Mouse (Mus musculus): ENCODE results near the gene Tm4sf5. TPM values are rescaled to one million over a fixed set of nuclear protein-coding genes. Genes with fewer than 3 reads are reported as not detected.
"Not testable (repeated sequence)": the region's sequence is repeated elsewhere in the genome, so short reads cannot be mapped to it uniquely, and the experiment has no call there.

The Tm4sf5 gene
- total RNA-seq, 1 experiment: 4.6 TPM

DNA sequence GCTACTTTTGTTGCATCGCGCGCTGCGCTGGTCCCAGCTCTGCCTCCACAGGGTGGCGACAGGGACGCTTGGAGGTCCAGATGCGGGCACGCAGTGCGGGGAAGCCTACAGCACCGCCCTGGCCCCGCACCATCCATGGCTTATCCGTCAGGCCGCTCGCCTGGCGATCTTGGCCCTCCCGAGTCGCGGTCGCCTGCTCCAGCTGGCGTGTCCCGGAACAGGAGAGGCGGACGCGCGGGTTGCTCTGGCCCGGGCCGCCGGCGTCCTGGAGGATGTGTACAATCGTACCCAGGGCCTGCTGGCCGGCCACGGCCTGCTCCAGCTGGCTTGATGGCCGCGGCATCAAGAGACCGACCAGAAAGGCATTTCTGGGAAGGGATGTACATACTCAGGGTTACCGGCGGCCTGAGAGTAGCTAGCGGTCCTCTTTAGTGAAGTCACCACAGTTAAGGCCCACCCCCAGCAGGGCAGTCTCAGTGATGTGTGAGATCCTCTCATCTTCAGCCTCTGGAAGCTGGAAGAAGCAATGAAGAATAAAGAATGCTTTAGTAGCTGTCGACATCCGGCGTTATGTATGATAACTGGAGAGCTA, 15.2 kb downstream of the Tm4sf5 start:
- TF ChIP-seq ZNF384 (IDR thresholded peaks at IDR 0.05; ENCODE audit: low read depth, low read length) (no peak), HCFC1 (IDR thresholded peaks at IDR 0.05; ENCODE audit: borderline replicate concordance, insufficient read depth, low read length) (no peak), MAFK (IDR thresholded peaks at IDR 0.05; ENCODE audit: insufficient read depth, low read depth, low read length) (no peak), CHD2 (IDR thresholded peaks at IDR 0.05; ENCODE audit: low read depth, low read length) (no peak), ZC3H11A (IDR thresholded peaks at IDR 0.05; ENCODE audit: borderline replicate concordance, low read depth, low read length) (no peak)
- no peak overlapping the region for H3K27ac ChIP-seq (ENCODE audit: insufficient read depth, low read depth, low read length, poor library complexity, severe bottlenecking)
- DNase-seq (ENCODE audit: low read depth, low spot score): no peak
- peak overlapping the region; percentile 55 to 61 for H3K4me3 ChIP-seq (ENCODE audit: insufficient read depth in 1 of 2, low read depth in 1 of 2, low read length in 2 of 2, poor library complexity in 1 of 2, severe bottlenecking in 1 of 2)
- in situ Hi-C loops (cut with MboI; ENCODE audit: low sequenced_read_pairs in 2 of 2, unreplicated experiment in 2 of 2): no loop called here
- H3K9me3 ChIP-seq (ENCODE audit: control insufficient read depth, insufficient read depth, low read depth, low read length): no peaks in the 10 kb centered on the region
- peak overlapping the region; percentile 58 for H3K9ac ChIP-seq (ENCODE audit: insufficient read depth, low read depth, low read length, poor library complexity, severe bottlenecking)
- no peaks in the 10 kb centered on the region for H3K36me3 ChIP-seq (ENCODE audit: control insufficient read depth, insufficient read depth, low read length, poor library complexity, severe bottlenecking)
- peaks cover 0 to 4% of the 10 kb centered on the region in 2 experiments; a peak in 1 of 4 replicates for H3K4me1 ChIP-seq (ENCODE audit: control insufficient read depth in 2 of 2, insufficient read depth in 2 of 2, low read length in 2 of 2, poor library complexity in 1 of 2)

DNA sequence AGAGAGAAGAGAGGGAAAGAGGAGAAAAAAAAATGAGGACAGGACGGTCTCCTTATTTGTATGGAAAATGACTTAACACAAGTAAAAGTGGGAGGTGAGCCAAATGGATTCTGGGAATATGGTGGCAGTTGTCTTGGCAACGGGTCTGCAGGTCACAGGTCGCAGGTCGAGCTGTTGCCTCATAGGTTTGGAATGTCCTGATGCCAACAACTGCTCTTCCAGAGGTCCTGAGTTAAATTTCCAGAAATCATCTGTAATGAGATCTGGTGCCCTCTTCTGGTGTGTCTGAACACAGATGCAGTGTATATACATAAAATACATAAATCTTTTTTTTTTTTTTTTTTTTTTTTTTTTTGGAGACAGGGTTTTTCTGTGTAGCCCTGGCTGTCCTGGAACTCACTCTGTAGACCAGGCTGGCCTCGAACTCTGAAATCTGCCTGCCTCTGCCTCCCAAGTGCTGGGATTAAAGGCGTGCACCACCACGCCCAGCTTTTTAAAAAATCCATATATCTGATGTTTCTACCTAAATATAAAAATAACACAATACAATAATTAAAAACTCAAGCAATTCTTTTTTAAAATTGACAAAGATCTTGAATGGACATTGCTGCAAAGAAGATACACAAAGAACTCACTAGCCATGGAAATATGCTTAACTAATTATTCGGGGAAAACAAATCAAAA, 18.4 kb downstream of the Tm4sf5 start:
- in situ Hi-C loops (cut with MboI; ENCODE audit: low sequenced_read_pairs in 2 of 2, unreplicated experiment in 2 of 2); DNase-seq (ENCODE audit: low read depth, low spot score); H3K4me1 ChIP-seq (ENCODE audit: control insufficient read depth in 2 of 2, insufficient read depth in 2 of 2, low read length in 2 of 2, poor library complexity in 1 of 2); H3K27ac ChIP-seq (ENCODE audit: insufficient read depth, low read depth, low read length, poor library complexity, severe bottlenecking); H3K9me3 ChIP-seq (ENCODE audit: control insufficient read depth, insufficient read depth, low read depth, low read length); H3K9ac ChIP-seq (ENCODE audit: insufficient read depth, low read depth, low read length, poor library complexity, severe bottlenecking); H3K4me3 ChIP-seq (ENCODE audit: insufficient read depth in 1 of 2, low read depth in 1 of 2, low read length in 2 of 2, poor library complexity in 1 of 2, severe bottlenecking in 1 of 2): not testable (repeated sequence)
- H3K36me3 ChIP-seq (ENCODE audit: control insufficient read depth, insufficient read depth, low read length, poor library complexity, severe bottlenecking): peaks cover 20% of the 10 kb centered on the region
- peak; percentile 55; the same call in 1 of the 2 replicates for TF ChIP-seq ZNF384 (IDR thresholded peaks at IDR 0.05; ENCODE audit: low read depth, low read length)

DNA sequence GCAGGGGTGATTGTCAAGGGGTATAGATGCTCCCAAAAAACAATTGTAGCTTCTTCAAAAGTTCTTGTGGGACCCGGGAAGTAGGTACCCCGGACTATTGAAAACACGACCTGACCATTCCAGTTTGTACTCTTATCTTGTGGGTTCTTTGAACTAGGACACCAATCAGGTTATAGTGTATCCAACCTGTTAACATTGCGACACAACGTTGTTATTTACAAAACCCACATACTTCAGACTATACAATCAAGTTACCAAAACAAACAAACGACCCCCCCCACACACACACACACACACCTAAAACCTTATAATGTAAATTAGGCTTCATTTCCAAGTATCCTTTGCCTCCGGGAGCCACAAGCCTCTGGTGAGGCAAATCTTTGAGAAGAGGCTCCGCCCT, 19.7 kb downstream of the Tm4sf5 start:
- Histone ChIP-seq H3K27ac (ENCODE audit: insufficient read depth, low read depth, low read length, poor library complexity, severe bottlenecking) (no peak overlapping the region), H3K9me3 (ENCODE audit: control insufficient read depth, insufficient read depth, low read depth, low read length) (no peaks in the 10 kb centered on the region), H3K36me3 (ENCODE audit: control insufficient read depth, insufficient read depth, low read length, poor library complexity, severe bottlenecking) (peaks cover 20% of the 10 kb centered on the region), H3K4me3 (ENCODE audit: insufficient read depth in 1 of 2, low read depth in 1 of 2, low read length in 2 of 2, poor library complexity in 1 of 2, severe bottlenecking in 1 of 2) (peak overlapping the region; percentile 38 to 89; a peak in 3 of 4 replicates), H3K4me1 (ENCODE audit: control insufficient read depth in 2 of 2, insufficient read depth in 2 of 2, low read length in 2 of 2, poor library complexity in 1 of 2) (peaks cover 0 to 7% of the 10 kb centered on the region in 2 experiments; a peak in 2 of 4 replicates), H3K9ac (ENCODE audit: insufficient read depth, low read depth, low read length, poor library complexity, severe bottlenecking) (no peak overlapping the region)
- DNase-seq (ENCODE audit: low read depth, low spot score): no peak
- no peak for TF ChIP-seq ZNF384 (IDR thresholded peaks at IDR 0.05; ENCODE audit: low read depth, low read length)
- TF ChIP-seq HCFC1 (IDR thresholded peaks at IDR 0.05; ENCODE audit: borderline replicate concordance, insufficient read depth, low read length): no peak
- no peak for TF ChIP-seq MAFK (IDR thresholded peaks at IDR 0.05; ENCODE audit: insufficient read depth, low read depth, low read length)
- no peak for TF ChIP-seq CHD2 (IDR thresholded peaks at IDR 0.05; ENCODE audit: low read depth, low read length)
- TF ChIP-seq ZC3H11A (IDR thresholded peaks at IDR 0.05; ENCODE audit: borderline replicate concordance, low read depth, low read length): no peak
- in situ Hi-C loops (cut with MboI; ENCODE audit: low sequenced_read_pairs in 2 of 2, unreplicated experiment in 2 of 2): loop anchor here in 1 of 2 experiments (5.0 kb wide), 1 partner anchor 93 kb away; the partner anchor contains the start of genes 4930544D05Rik and Chrne

DNA sequence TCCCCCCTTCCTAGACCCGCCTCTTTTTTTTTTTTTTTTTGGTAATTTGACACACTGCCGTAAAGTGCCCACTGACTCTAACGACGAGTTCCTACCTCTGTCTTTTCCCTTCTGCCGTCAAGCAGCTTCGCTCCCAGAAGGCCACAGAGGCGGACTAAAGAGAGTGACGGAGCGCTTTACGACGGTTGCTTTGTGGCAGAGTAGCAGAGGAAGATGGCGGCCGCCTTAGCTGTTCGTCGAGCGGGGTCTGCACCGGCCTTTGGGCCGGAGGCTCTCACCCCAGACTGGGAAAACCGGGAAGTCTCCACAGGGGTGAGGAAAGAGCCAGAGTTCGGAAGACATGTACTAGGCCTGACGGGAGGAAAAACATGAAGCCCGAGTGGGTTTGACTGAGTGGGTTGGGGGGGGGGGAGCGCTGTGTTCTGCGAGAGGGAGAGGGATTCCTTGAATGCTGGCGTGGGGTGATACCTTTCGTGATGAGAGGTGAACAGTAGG, 20.2 kb downstream of the Tm4sf5 start, which contains the start of gene Psmb6:
TSS of gene Psmb6 (plus strand) at position 184 of the 495 bp plus-strand sequence.
- peak; percentile 91 for DNase-seq (ENCODE audit: low read depth, low spot score)
- Histone ChIP-seq H3K4me3 (ENCODE audit: insufficient read depth in 1 of 2, low read depth in 1 of 2, low read length in 2 of 2, poor library complexity in 1 of 2, severe bottlenecking in 1 of 2) (peak within 1 kb of the TSS; percentile 89 to 99), H3K9me3 (ENCODE audit: control insufficient read depth, insufficient read depth, low read depth, low read length) (no peaks in the 10 kb centered on the region), H3K36me3 (ENCODE audit: control insufficient read depth, insufficient read depth, low read length, poor library complexity, severe bottlenecking) (peaks cover 20% of the 10 kb centered on the region), H3K4me1 (ENCODE audit: control insufficient read depth in 2 of 2, insufficient read depth in 2 of 2, low read length in 2 of 2, poor library complexity in 1 of 2) (peaks cover 0 to 6% of the 10 kb centered on the region in 2 experiments; a peak in 2 of 4 replicates), H3K27ac (ENCODE audit: insufficient read depth, low read depth, low read length, poor library complexity, severe bottlenecking) (peak within 1 kb of the TSS; percentile 72), H3K9ac (ENCODE audit: insufficient read depth, low read depth, low read length, poor library complexity, severe bottlenecking) (peak within 1 kb of the TSS; percentile 99)
- TF ChIP-seq ZC3H11A (IDR thresholded peaks at IDR 0.05; ENCODE audit: borderline replicate concordance, low read depth, low read length) (no peak), ZNF384 (IDR thresholded peaks at IDR 0.05; ENCODE audit: low read depth, low read length) (peak; percentile 100), MAFK (IDR thresholded peaks at IDR 0.05; ENCODE audit: insufficient read depth, low read depth, low read length) (peak; percentile 68), CHD2 (IDR thresholded peaks at IDR 0.05; ENCODE audit: low read depth, low read length) (no peak), HCFC1 (IDR thresholded peaks at IDR 0.05; ENCODE audit: borderline replicate concordance, insufficient read depth, low read length) (peak; percentile 85)
- in situ Hi-C loops (cut with MboI; ENCODE audit: low sequenced_read_pairs in 2 of 2, unreplicated experiment in 2 of 2): loop anchor here in 1 of 2 experiments (5.0 kb wide), 1 partner anchor 92 kb away; the partner anchor contains the start of genes 4930544D05Rik and Chrne

Measured in ES-E14 (cell line).